Mouse (Mus musculus) liver, embryonic 15.5 days (tissue): ENCODE results near the gene Slco2a1. TPM values are rescaled to one million over a fixed set of nuclear protein-coding genes. Genes with fewer than 3 reads are reported as not detected.
A peak's percentile ranks its signal among the peaks of the same experiment; 100 is the strongest.
"Not testable (repeated sequence)": the region's sequence is repeated elsewhere in the genome, so short reads cannot be mapped to it uniquely, and the experiment has no call there.

Experiments
- ATAC-seq: fragments of 200-750 bp; cut with Nextera tagmentation; 2 replicates; pipeline ENCODE4 v1.8.0; 2017; ENCODE audit warnings: moderate number of reproducible peaks, mild to moderate bottlenecking, moderate library complexity; ENCODE audit not compliant: insufficient read depth
- H3K27ac ChIP-seq: fragments of 300-500 bp; sonication (generic); replicated peaks from 2 replicates; pipeline ENCODE4 v1.5.1; 2015; ENCODE audit warnings: mild to moderate bottlenecking, inconsistent platforms
- H3K27me3 ChIP-seq: fragments of 300-500 bp; sonication (generic); 2 replicates; pipeline ENCODE4 v1.6.1; 2015; ENCODE audit warnings: mild to moderate bottlenecking, inconsistent platforms
- H3K36me3 ChIP-seq: fragments of 300-500 bp; sonication (generic); replicated peaks from 2 replicates; pipeline ENCODE4 v1.6.1; 2015; ENCODE audit warnings: moderate library complexity, mild to moderate bottlenecking, inconsistent platforms
- H3K4me1 ChIP-seq: fragments of 300-500 bp; sonication (generic); replicated peaks from 2 replicates; pipeline ENCODE4 v1.6.1; 2015; ENCODE audit warnings: inconsistent platforms
- H3K4me2 ChIP-seq: fragments of 300-500 bp; sonication (generic); 2 replicates; pipeline ENCODE4 v1.6.1; 2015; ENCODE audit warnings: moderate library complexity, mild to moderate bottlenecking, inconsistent platforms
- H3K4me3 ChIP-seq: fragments of 300-500 bp; sonication (generic); replicated peaks from 2 replicates; pipeline ENCODE4 v1.5.1; 2015; ENCODE audit warnings: mild to moderate bottlenecking, inconsistent platforms
- H3K9ac ChIP-seq: fragments of 300-500 bp; sonication (generic); 2 replicates; pipeline ENCODE4 v1.6.1; 2015; ENCODE audit warnings: moderate library complexity, mild to moderate bottlenecking, inconsistent platforms
- H3K9me3 ChIP-seq: fragments of 300-500 bp; sonication (generic); replicated peaks from 2 replicates; pipeline ENCODE4 v1.6.1; 2016; ENCODE audit warnings: inconsistent platforms
- WGBS: fragments of 180-500 bp; shearing (Covaris S2); methylation state at CpG from one replicate; pipeline ENCODE4 v1.1.7; 2015; ENCODE audit warnings: mixed read lengths; ENCODE audit not compliant: insufficient replicate concordance; 5-methylcytosine and 5-hydroxymethylcytosine counted together
- polyA plus RNA-seq: library from polyadenylated mRNA; unstranded; fragments of >200 nt; fragmentation: Nextera tagmentation; extraction: Ambion mirVana; gene quantifications from 2 replicates; pipeline ENCODE4 v1.2.1, GENCODE M21; 2015

Gene Slco2a1
- polyA plus RNA-seq, 1 experiment from 2014 or later = 7.3 TPM

DNA sequence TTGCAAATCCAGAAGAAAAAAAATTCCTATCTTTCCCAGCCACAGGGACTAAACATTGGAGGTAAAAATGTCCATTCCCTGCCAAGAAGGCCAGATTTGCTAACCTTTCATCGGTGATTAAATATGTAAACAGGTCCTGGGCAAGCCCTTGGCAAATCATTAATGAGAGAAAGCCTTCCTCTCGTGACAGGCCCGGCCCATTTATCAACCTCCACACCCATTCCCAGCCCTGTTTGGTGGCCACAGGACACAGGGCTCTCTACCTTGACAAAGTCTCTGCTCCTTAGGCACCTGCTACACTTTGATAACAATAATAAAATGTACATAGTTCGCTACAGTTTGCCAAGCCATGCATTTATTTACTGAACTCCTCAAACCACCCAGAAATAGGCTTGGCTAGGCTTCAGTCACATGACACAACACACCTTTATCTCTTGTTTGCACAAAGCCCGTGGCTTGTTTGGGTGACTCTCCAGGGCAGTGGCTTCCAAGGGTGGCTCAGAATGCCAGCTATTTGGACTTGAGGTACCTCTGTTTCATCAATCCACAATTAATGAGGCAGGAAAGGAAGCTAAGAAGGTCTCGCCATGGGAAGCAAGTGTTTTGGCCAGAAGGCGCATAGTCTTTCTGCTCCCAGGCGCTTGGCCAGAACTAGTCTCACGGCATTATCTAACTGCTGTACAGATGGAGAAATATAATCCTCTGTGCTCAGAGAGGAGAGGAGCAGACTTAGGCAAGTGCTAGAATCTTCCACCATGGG lies 101.8 kb downstream of the Slco2a1 start:
- no peak overlapping the region for H3K4me3 ChIP-seq
- H3K4me2 ChIP-seq = peak overlapping the region; percentile 31
- H3K27me3 ChIP-seq = no peaks in the 10 kb centered on the region; the same call in none of the 2 replicates
- no peaks in the 10 kb centered on the region for H3K36me3 ChIP-seq
- ATAC-seq = peak; percentile 68
- WGBS = 34% methylated on average over 9 of the region's 9 CpGs
- peaks cover 25% of the 10 kb centered on the region for H3K4me1 ChIP-seq
- no peaks in the 10 kb centered on the region for H3K9me3 ChIP-seq
- H3K9ac ChIP-seq = no peak overlapping the region
- peak overlapping the region; percentile 38 for H3K27ac ChIP-seq

DNA sequence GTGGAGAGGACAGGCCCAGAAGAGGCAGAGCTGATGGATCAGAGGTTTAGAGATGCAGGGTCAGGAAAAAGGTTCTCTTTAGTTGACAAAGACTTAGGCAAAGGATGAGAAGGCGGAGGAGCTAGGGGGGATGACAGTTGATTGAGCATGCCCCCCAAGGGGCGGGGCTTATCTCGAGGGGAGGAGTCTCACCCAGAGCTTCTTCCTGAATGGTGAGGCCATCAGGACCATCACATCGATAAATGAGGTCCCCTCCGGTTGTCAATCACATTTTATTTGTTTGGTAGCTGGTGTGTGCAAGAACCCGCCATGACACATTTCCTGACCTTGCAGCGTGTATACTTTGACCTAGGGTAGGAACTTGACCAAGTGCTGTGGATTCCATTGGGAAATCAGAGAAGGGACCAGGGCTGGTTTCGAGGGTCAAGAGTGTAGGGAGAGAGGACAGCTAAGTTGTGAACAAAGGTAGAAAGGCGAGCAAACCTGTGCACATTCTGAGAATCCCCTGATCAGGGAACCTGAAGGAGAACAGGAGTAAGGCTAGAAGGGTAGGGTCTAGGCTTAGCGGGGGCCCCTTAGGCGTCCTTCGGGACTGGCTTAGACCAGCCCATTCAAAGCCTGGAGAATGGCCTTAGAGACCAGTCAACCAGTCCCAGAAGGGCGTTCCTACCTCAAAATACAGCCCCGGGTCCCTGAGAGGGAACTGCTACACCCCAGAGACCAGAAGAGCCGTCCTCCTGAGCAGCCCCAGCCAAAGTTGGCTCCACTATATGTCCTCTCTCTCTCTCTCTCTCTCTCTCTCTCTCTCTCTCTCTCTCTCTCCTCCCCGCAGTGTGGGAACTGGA lies 102.7 kb downstream of the Slco2a1 start:
- Histone ChIP-seq H3K27me3 (no peaks in the 10 kb centered on the region; the same call in none of the 2 replicates), H3K4me2 (no peak overlapping the region), H3K4me3 (no peak overlapping the region), H3K27ac (0 out of 2 replicates have a peak overlapping the region, but pooled peaks have one; percentile 38), H3K9ac (no peak overlapping the region), H3K9me3 (no peaks in the 10 kb centered on the region), H3K4me1 (peaks cover 25% of the 10 kb centered on the region), H3K36me3 (no peaks in the 10 kb centered on the region)
- WGBS = 53% methylated on average over 16 of the region's 16 CpGs
- ATAC-seq = no peak

DNA sequence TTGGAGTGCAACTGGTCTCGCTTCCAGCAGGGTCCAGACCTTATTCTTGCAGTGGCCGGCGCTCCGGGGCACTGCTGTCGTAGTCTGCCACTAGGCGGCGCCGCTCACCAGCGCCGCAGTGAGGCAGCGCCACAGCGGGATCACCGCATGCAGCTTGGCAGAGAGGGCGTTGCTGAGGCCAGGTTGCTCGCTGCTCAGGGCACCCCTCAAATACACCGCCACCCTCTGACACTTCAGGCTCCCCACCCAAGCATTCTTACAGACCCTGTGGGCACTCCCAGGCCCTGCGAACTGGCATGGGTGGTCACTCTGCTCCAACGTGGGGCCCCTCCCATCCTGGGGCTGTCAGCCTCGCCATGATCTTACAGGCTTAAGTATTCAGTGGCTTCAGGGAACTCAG lies 103.7 kb downstream of the Slco2a1 start:
- Histone ChIP-seq H3K4me1 (peaks cover 25% of the 10 kb centered on the region), H3K9me3 (no peaks in the 10 kb centered on the region), H3K27ac (no peak overlapping the region), H3K36me3 (no peaks in the 10 kb centered on the region), H3K4me3 (peak overlapping the region; percentile 36), H3K27me3 (no peaks in the 10 kb centered on the region; the same call in none of the 2 replicates), H3K9ac (no peak overlapping the region), H3K4me2 (peak overlapping the region; percentile 71)
- peak; percentile 37; the same call in 1 of the 2 replicates for ATAC-seq
- 1% methylated on average over 19 of the region's 19 CpGs for WGBS

DNA sequence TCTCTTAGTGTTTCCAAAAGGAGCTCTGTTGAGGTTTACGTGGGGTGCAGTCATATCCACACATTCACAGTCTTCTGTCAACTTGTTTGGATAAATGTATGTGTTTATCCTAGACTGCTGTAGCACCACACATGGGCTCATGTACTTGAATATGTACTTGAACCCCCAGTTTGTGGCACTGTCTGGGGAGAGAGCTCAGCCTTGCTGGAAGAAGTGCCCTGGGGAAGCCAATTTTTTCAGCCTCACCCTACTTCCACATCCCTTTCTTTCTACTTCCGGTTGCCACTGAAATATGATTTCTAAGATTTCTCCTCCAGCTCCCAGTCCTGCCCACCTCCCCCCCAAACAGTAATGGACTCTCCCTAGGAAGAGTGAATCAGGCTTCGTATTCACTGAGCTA lies 105.2 kb downstream of the Slco2a1 start:
- Histone ChIP-seq H3K9ac (no peak overlapping the region), H3K36me3 (no peaks in the 10 kb centered on the region), H3K27ac (no peak overlapping the region), H3K4me3 (no peak overlapping the region), H3K27me3 (no peaks in the 10 kb centered on the region; the same call in none of the 2 replicates), H3K4me1 (peaks cover 25% of the 10 kb centered on the region), H3K9me3 (no peaks in the 10 kb centered on the region), H3K4me2 (no peak overlapping the region)
- 57% methylated on average over 3 of the region's 3 CpGs for WGBS
- ATAC-seq = no peak

DNA sequence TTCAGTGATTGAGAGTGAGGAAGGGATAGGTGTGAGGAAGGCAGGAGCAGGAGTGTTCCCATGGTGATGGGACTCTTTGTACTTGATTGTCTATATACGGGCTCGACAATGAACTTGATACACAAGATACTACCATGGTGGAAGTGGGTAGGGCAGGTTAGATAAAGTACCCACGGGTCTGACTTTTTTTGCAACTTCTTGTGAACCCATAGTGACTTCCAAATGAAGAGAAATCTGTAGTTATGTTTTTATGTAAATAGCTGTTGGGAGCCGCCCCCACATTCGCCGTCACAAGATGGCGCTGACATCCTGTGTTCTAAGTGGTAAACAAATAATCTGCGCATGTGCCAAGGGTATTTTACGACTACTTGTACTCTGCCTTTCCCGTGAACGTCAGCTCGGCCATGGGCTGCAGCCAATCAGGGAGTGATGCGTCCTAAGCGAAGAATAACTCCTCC lies 119.9 kb downstream of the Slco2a1 start:
- H3K27ac ChIP-seq, H3K9me3 ChIP-seq, H3K9ac ChIP-seq, H3K36me3 ChIP-seq: not testable (repeated sequence)
- peak overlapping the region; percentile 60 for H3K4me2 ChIP-seq
- peaks cover 50% of the 10 kb centered on the region for H3K27me3 ChIP-seq
- peaks cover 18% of the 10 kb centered on the region for H3K4me1 ChIP-seq
- WGBS = 7% methylated on average over 8 of the region's 14 CpGs
- H3K4me3 ChIP-seq = peak overlapping the region; percentile 56
- peak; percentile 55 for ATAC-seq

DNA sequence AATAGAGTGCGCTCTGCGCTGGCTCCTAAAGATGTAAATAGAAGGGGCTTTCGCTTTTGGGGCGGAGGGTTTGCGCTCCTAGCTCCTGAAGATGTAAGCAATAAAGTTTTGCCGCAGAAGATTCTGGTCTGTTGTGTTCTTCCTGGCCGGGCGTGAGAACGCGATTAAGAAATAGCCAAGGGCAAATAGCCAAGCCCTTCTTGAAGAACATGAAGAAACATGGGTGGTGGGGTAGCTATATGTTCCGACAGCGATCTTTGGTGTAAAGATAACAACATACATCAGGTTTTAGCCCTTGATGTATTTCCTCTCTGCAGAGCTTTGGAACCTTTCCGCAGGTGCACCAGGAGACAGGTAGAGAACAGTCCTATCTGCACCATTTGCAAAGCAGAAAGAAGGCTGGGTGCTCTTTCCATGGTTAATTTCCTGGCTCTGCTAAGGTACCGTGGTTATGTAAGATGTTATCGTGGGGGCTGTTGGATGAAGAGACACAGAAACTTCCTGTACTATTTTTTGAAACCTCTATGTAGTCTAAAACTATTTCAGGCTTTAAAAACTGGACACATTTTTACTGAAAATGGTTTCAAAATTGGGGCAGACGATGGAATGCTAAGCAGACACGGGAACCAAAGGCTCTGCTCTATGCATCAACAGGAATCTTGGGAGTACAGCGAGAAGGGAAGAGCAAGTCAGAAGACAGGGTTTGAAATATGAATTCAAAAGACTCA lies 120.6 kb downstream of the Slco2a1 start:
- Histone ChIP-seq H3K27ac (no peak overlapping the region), H3K9me3 (no peaks in the 10 kb centered on the region), H3K4me2 (peak overlapping the region; percentile 66), H3K9ac (no peak overlapping the region), H3K27me3 (peaks cover 57% of the 10 kb centered on the region), H3K4me1 (peaks cover 18% of the 10 kb centered on the region), H3K36me3 (no peaks in the 10 kb centered on the region), H3K4me3 (peak overlapping the region; percentile 56)
- 25% methylated on average over 18 of the region's 18 CpGs for WGBS
- no peak for ATAC-seq

DNA sequence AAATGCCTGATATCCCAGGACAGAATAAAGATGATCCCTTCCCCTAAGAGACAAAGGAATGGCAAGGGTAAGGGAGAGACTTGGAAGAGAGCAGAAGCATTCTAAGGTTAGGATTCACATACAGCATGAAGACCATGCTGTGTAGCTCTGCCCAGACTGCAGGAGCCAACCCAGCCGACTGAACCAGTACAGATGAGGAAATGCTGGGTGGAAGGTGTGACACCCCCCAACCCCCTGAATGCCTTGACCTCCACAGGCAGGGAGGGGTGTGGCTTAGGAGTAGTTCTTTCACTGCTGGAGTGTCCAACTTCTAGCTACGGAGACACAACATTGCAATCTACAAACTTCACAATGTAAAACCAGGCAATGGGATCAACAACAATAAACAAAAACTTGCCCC lies 121.4 kb downstream of the Slco2a1 start:
- H3K27me3 ChIP-seq = peaks cover 65% of the 10 kb centered on the region
- no peak overlapping the region for H3K27ac ChIP-seq
- H3K4me2 ChIP-seq = peak overlapping the region; percentile 66; the same call in 1 of the 2 replicates
- no peak for ATAC-seq
- no peaks in the 10 kb centered on the region for H3K36me3 ChIP-seq
- H3K4me1 ChIP-seq = peaks cover 18% of the 10 kb centered on the region
- no peaks in the 10 kb centered on the region for H3K9me3 ChIP-seq
- WGBS = 42% methylated on average over 2 of the region's 2 CpGs
- no peak overlapping the region for H3K9ac ChIP-seq
- no peak overlapping the region for H3K4me3 ChIP-seq

DNA sequence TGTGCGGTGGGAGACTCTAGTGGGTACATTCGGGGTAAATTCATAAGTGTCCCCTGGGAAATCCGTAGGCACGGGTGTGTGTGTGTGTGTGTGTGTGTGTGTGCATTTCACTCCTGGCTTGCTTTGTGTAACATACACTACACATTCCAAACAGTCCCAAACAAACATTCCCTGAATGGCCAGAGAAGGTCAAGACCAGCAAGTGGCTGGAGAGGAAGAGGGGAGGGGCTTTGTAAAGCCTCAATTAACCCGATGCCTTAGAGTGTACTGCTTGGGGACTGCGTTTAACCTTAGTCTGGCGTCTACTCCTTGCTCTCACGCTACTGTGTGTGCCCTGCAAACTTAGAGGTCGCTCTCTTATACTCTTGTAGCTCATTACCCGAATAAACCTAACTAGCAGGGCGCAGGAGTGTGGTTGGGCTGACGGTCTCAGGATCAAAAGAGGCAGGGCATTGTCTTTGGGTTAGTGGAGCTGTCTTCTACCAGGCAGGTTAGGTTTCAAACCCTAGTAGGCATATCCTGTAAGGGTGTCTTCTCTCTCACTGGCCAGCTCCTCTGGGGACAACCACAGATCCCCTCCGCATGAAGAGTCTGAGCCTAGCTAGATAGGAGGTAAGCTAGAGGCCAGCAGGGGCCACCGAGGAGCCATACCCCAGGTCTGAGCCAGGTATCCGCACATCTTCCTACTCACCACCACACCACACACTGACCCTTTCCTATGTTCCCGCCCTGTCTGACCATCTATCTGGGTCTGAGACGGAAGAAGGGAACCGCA lies 122.4 kb downstream of the Slco2a1 start:
- H3K27ac ChIP-seq = no peak overlapping the region
- peaks cover 18% of the 10 kb centered on the region for H3K4me1 ChIP-seq
- H3K9me3 ChIP-seq = no peaks in the 10 kb centered on the region
- peak overlapping the region; percentile 73 for H3K4me2 ChIP-seq
- H3K4me3 ChIP-seq = peak overlapping the region; percentile 53
- H3K27me3 ChIP-seq = peaks cover 64% of the 10 kb centered on the region
- no peak for ATAC-seq
- WGBS = 15% methylated on average over 18 of the region's 18 CpGs
- no peaks in the 10 kb centered on the region for H3K36me3 ChIP-seq
- no peak overlapping the region for H3K9ac ChIP-seq

DNA sequence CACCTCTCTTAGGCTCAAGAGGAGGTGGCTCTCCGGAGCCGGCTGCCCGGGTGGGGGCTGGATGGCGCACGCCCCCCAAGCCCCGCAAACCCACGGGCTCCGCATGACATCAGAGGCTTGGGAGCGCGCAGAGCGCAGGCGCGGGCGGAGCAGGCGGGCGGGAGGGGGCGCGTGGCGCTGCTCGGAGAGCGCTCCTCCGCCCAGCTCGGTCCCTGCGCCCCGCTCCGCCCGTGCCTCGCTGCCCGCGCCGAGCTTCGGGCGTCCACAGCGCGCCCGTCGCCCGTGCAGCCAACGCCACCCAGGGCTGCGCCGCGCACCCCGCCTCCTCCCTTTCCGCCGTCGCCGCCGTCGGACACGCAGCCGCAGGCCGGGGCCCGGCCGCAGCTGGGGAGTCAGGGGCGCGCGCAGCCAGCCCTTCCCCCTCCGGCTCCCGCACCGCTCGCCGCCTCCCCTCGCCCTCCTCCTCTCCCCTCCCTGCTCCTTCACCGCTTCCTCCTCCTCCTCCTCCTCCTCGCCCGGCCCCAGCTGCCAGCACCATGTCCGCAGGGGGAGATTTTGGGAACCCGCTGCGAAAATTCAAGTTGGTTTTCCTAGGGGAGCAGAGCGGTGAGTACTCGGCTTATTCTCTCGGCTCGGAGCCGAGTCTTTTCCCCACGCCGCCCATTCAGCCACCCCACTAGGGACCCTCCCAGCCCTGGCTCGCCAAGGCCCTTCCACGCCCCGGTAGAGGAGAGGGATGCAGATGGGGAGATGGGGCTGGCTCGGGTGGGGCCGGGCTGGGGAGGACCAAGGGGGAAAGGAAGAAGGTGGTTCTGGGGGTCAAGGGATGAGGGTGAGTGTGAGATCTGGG lies 123.3 kb downstream of the Slco2a1 start, which contains the start of gene Rab6b:
Rab6b (plus strand) TSS at position 167 of the 850 bp plus-strand sequence.
- H3K4me3 ChIP-seq = peak within 1 kb of the TSS; percentile 53
- H3K4me1 ChIP-seq = peaks cover 18% of the 10 kb centered on the region

More for the DNA sequence above, 123.3 kb downstream of the Slco2a1 start, which contains the start of gene Rab6b:
- under 1% methylated on average over 77 of the region's 81 CpGs for WGBS
- H3K36me3 ChIP-seq = no peaks in the 10 kb centered on the region
- no peaks in the 10 kb centered on the region for H3K9me3 ChIP-seq
- peak; percentile 17; the same call in 1 of the 2 replicates for ATAC-seq
- peak within 1 kb of the TSS; percentile 73 for H3K4me2 ChIP-seq
- no peak within 1 kb of the TSS for H3K27ac ChIP-seq
- no peak within 1 kb of the TSS for H3K9ac ChIP-seq
- peaks cover 64% of the 10 kb centered on the region for H3K27me3 ChIP-seq
